Mouse (Mus musculus) thymus, adult 2 months (tissue): ENCODE measurements at regions not wholly inside any gene's neighbourhood (a gene's known extent, or its start where the extent isn't known, plus 50 kb on each side); places are given as distances from the start of the nearest gene placed in this dataset.

Experiments used
- CTCF ChIP-seq: fragments of 200-500 bp; IDR thresholded peaks from 2 replicates; pipeline ENCODE4 v1.5.1; 2012; ENCODE audit warnings: mild to moderate bottlenecking, control low read depth, low read length, moderate library complexity, borderline replicate concordance; ENCODE audit not compliant: control insufficient read depth, poor library complexity, insufficient read depth; ENCODE audit errors: extremely low read depth
- POLR2A ChIP-seq: fragments of 200-500 bp; IDR thresholded peaks from 2 replicates; pipeline ENCODE4 v1.6.1; 2012; ENCODE audit warnings: mild to moderate bottlenecking, low read length, control low read depth, moderate library complexity; ENCODE audit not compliant: control insufficient read depth, poor library complexity, insufficient read depth; ENCODE audit errors: extremely low read depth

GRCm38 (mm10) chr6:141048271-141048670 lies 200.8 kb upstream of the Pde3a start:
- TF ChIP-seq CTCF (no peak), POLR2A (no peak)
